Mouse (Mus musculus) lung, adult 2 months (tissue): ENCODE results near the gene Prap1. TPM values are rescaled to one million over a fixed set of nuclear protein-coding genes. Genes with fewer than 3 reads are reported as not detected.

Experiments used
- DNase-seq: peaks from one replicate; pipeline ENCODE4 v3.0.0; 2022
- H3K4me1 ChIP-seq: fragments of 200-500 bp; 2 replicates; pipeline ENCODE4 v1.6.1; 2011; ENCODE audit warnings: low read length; ENCODE audit not compliant: control insufficient read depth, insufficient read depth
- H3K4me3 ChIP-seq: fragments of 200-500 bp; replicated peaks from 2 replicates; pipeline ENCODE3; 2011; ENCODE audit warnings: low read depth, mild to moderate bottlenecking, control low read depth, low read length; ENCODE audit errors: extremely low read depth
- CTCF ChIP-seq: fragments of 200-500 bp; IDR thresholded peaks from 2 replicates; pipeline ENCODE4 v1.5.1; 2011; ENCODE audit warnings: mild to moderate bottlenecking, low read length, control low read depth; ENCODE audit not compliant: insufficient read depth
- POLR2A ChIP-seq: fragments of 200-500 bp; IDR thresholded peaks from 2 replicates; pipeline ENCODE4 v1.6.1; 2011; ENCODE audit warnings: low read depth, mild to moderate bottlenecking, control low read depth, low read length, borderline replicate concordance; ENCODE audit errors: extremely low read depth
- WGBS: fragments of 180-500 bp; shearing (Covaris S2); methylation state at CpG from one replicate; pipeline ENCODE4 v1.1.7; 2018; 5-methylcytosine and 5-hydroxymethylcytosine counted together
- polyA plus RNA-seq: library from polyadenylated mRNA; depleted of rRNA; stranded (reverse); fragments of >200 nt; gene quantifications from 2 replicates; pipeline ENCODE4 v1.2.3, GENCODE M21; 2012

Prap1 gene
- polyA plus RNA-seq, 1 experiment, result not detected

GRCm38 (mm10) chr7:140059601-140060000 lies 33.6 kb upstream of the Prap1 start:
- no peak for TF ChIP-seq CTCF
- TF ChIP-seq POLR2A, result no peak
- no peaks in the 10 kb centered on the region for H3K4me1 ChIP-seq
- 60% methylated on average over 4 of the region's 4 CpGs for WGBS
- no peak for DNase-seq
- no peak overlapping the region for H3K4me3 ChIP-seq

DNA sequence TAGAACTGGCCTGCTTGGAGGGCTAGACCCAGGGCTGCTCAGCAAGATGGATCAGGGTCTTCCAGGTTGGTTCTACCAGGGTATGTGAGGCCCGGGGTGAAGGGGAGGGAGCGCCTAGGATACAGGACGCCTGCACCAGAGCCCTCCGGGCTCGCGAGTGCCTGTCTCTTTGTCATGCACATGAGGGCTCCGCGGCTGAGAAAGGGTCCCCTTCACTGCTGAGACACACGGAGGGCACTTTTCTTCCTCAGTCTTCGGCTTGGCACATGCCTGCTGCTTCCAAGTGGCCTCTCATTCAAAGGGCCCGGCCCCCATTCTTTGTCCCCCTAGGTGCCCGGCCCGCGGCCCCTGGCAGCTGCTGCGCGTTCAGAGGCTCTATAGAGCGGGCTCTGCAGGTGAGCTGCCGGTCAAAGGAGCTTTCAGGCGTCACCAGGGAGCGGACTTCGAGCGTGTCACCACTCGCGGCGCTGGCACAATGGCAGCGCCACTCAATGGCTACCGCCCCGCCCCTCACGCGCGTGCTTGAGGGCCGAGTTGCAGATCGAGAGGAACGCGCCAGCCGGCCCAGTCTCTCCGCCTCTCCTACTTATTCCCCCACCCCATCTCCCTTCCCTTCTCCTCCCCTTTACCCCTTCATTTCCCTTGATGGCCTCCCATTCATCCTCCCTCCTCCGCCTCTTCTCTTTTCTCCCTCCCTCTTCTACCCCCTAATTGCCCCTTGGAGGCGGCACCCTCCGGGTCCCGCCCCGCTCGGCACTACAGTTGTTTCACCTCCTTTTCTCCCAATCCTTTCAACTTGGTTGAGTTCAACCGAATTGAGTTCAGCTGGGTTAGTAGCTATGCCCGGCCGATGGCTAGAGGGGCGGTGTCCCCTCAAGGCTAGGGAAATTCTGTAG lies 32.0 kb upstream of the Prap1 start:
- WGBS, result 3% methylated on average over 47 of the region's 47 CpGs
- peak; percentile 32 for DNase-seq
- H3K4me1 ChIP-seq, result no peaks in the 10 kb centered on the region
- no peak for TF ChIP-seq POLR2A
- TF ChIP-seq CTCF, result no peak
- no peak overlapping the region for H3K4me3 ChIP-seq

DNA sequence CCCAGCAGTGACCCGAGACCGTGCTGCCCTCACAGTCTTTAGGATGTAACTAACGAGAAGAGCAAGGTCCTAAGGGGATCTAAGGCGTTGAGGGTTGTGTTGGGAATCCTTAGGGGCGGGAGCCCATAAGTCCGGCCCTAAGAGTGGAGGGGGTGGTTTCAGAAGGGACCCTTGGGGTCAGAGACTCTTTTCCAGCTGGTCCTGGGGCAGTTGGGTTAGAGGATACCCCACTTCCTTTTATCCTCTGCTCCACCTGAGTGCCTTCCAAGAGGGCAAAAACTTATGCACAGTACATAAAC lies 31.4 kb upstream of the Prap1 start:
- DNase-seq, result no peak
- 4% methylated on average over 6 of the region's 6 CpGs for WGBS
- no peak for TF ChIP-seq POLR2A
- TF ChIP-seq CTCF, result no peak
- Histone ChIP-seq H3K4me3 (no peak overlapping the region), H3K4me1 (no peaks in the 10 kb centered on the region)

- no peaks in the 10 kb centered on the region for H3K4me1 ChIP-seq
- peak; percentile 10 for DNase-seq
- WGBS, result 27% methylated on average over 11 of the region's 11 CpGs
- no peak overlapping the region for H3K4me3 ChIP-seq
- TF ChIP-seq POLR2A (no peak), CTCF (0 out of 2 replicates have a peak, but pooled peaks have one; percentile 9)
Observed at GRCm38 (mm10) chr7:140062307-140062706, 30.9 kb upstream of the Prap1 start.

DNA sequence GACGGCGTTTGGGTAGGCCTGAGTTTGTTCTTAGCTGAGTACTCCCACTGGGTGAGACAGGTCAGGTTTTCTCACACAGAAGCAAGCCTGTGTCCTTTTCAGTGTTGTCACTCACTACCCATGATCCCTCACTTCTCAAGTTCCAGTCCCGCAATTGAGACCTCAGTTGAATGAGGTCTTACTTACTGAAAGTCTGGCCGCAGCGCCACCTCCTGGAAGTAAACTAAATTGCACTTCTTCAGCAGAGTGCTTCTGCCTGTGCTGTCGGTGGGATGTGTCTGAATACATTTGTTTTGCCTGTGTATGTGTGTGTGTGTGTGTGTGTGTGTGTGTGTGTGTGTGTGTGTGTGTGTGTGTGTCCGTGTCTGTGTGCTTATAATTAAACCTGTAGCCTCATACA lies 30.1 kb upstream of the Prap1 start:
- TF ChIP-seq CTCF (peak; percentile 64), POLR2A (no peak)
- peak; percentile 55 for DNase-seq
- no peaks in the 10 kb centered on the region for H3K4me1 ChIP-seq
- H3K4me3 ChIP-seq, result no peak overlapping the region
- WGBS, result 21% methylated on average over 7 of the region's 7 CpGs

- TF ChIP-seq POLR2A (no peak), CTCF (no peak)
- DNase-seq, result no peak
- 51% methylated on average over 6 of the region's 6 CpGs for WGBS
- Histone ChIP-seq H3K4me3 (no peak overlapping the region), H3K4me1 (no peaks in the 10 kb centered on the region)
Observed at GRCm38 (mm10) chr7:140067397-140067796, 25.8 kb upstream of the Prap1 start.

DNA sequence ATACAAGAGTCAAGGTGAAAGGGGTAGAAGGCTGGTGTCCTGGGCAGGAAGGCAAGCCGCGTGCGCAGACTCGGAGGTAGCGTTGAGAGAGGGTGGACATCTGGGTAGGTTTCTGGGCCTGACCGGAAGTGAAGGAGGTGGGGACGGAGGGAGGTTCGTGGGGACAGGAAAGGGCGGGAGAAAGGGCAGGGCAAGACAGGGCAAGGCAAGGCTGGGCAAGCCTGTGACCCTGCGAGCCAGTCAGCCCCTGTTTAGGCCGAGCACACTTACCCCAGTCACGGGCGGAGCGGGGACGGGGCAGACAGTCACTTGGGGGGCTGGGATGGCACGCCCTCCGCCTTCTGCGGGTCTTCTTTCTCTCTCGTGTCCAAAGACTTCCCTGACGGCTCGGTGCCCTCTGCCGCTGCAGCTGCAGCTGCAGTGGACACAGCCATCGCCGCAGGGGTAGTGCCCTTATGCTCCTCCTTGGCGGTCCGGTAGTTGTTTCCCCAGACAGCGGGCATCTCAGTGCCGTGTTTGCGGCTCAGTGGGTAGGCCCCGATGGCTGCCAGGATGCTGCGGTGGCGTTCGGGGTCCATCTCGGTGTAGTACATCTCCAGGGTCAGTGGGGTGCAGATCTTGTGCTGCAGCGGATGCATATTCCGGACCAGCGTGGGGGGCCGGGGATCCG lies 23.0 kb upstream of the Prap1 start:
- Histone ChIP-seq H3K4me1 (no peaks in the 10 kb centered on the region), H3K4me3 (peak overlapping the region; percentile 41)
- TF ChIP-seq POLR2A (peak; percentile 71; the same call in 1 of the 2 replicates), CTCF (no peak)
- no peak for DNase-seq
- WGBS, result 31% methylated on average over 39 of the region's 39 CpGs

DNA sequence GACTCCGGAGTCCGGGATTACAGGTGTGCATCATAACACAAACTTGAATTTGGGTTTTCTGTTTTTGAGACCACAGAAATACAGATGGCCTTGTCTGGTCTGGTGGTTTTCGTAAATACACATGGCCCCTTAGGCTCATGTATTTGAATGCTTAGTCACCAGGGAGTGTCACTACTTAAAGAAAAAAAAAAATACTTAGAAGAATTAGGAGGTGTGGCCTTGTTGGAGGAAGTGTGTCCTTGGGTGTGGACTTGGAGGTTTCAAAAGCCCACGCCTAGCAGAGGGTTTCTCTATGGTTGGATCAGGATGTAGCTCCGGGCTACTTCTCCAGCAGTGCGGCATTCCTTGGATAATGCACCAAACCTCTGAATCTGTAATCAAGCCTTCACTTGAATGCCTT lies 15.5 kb upstream of the Prap1 start:
- Histone ChIP-seq H3K4me1 (no peaks in the 10 kb centered on the region), H3K4me3 (no peak overlapping the region)
- TF ChIP-seq CTCF, result no peak
- TF ChIP-seq POLR2A, result no peak
- DNase-seq, result no peak
- 58% methylated on average over 6 of the region's 6 CpGs for WGBS

GRCm38 (mm10) chr7:140078711-140079110 lies 14.5 kb upstream of the Prap1 start:
- TF ChIP-seq POLR2A (no peak), CTCF (peak; percentile 83)
- no peak overlapping the region for H3K4me3 ChIP-seq
- WGBS, result 6% methylated on average over 5 of the region's 5 CpGs
- DNase-seq, result peak; percentile 52
- no peaks in the 10 kb centered on the region for H3K4me1 ChIP-seq
